Mouse (Mus musculus): ENCODE data around the gene Ggnbp2. TPM values are rescaled to one million over a fixed set of nuclear protein-coding genes. Genes with fewer than 3 reads are reported as not detected.

The Ggnbp2 gene
- polyA plus RNA-seq, 2 experiments, result 67.3 to 105 TPM

- WGBS, result 82% methylated on average over 11 of the region's 11 CpGs
- no peak for ATAC-seq (ENCODE audit: low FRiP score, low read depth)
- no peak for DNase-seq (ENCODE audit: low spot score)
- H3K4me3 ChIP-seq (replicated peaks; ENCODE audit: low read length), result no peak overlapping the region
- H3K4me2 ChIP-seq (replicated peaks; ENCODE audit: low read depth, low read length, severe bottlenecking), result no peak overlapping the region
- no peaks in the 10 kb centered on the region for H3K27me3 ChIP-seq (ENCODE audit: control insufficient read depth, insufficient read depth, low read length)
- H3K9ac ChIP-seq (ENCODE audit: low read depth, low read length, severe bottlenecking), result no peak overlapping the region
- H3K36me3 ChIP-seq (ENCODE audit: control insufficient read depth, insufficient read depth, low read length), result peaks cover 64% of the 10 kb centered on the region
- no peak overlapping the region for H3K27ac ChIP-seq (replicated peaks; ENCODE audit: low read depth, low read length)
- no peaks in the 10 kb centered on the region for H3K9me3 ChIP-seq (ENCODE audit: control insufficient read depth, low read length)
- H3K4me1 ChIP-seq (ENCODE audit: control insufficient read depth, insufficient read depth, low read length), result no peaks in the 10 kb centered on the region
- no peak for TF ChIP-seq POLR2A (IDR thresholded peaks at IDR 0.05; ENCODE audit: borderline replicate concordance, extremely low read depth, insufficient read depth, insufficient read length)
Observed at GRCm38 (mm10) chr11:84886767-84887511, 16.3 kb upstream of the Ggnbp2 start.

GRCm38 (mm10) chr11:84886236-84886635 is 15.6 kb upstream of the Ggnbp2 start:
- ATAC-seq (ENCODE audit: low FRiP score, low read depth) (no peak), DNase-seq (ENCODE audit: low spot score) (no peak)
- no peak overlapping the region for H3K4me2 ChIP-seq (replicated peaks; ENCODE audit: low read depth, low read length, severe bottlenecking)
- WGBS, result 86% methylated on average over 5 of the region's 5 CpGs
- no peak for TF ChIP-seq POLR2A (IDR thresholded peaks at IDR 0.05; ENCODE audit: borderline replicate concordance, extremely low read depth, insufficient read depth, insufficient read length)
- H3K27ac ChIP-seq (replicated peaks; ENCODE audit: low read depth, low read length), result no peak overlapping the region
- H3K27me3 ChIP-seq (ENCODE audit: control insufficient read depth, insufficient read depth, low read length), result no peaks in the 10 kb centered on the region
- peaks cover 57% of the 10 kb centered on the region for H3K36me3 ChIP-seq (ENCODE audit: control insufficient read depth, insufficient read depth, low read length)
- H3K4me1 ChIP-seq (ENCODE audit: control insufficient read depth, insufficient read depth, low read length), result peaks cover 3% of the 10 kb centered on the region; the same call in 1 of the 2 replicates
- H3K9me3 ChIP-seq (ENCODE audit: control insufficient read depth, low read length), result no peaks in the 10 kb centered on the region
- no peak overlapping the region for H3K9ac ChIP-seq (ENCODE audit: low read depth, low read length, severe bottlenecking)
- no peak overlapping the region for H3K4me3 ChIP-seq (replicated peaks; ENCODE audit: low read length)

GRCm38 (mm10) chr11:84885238-84885637 is 14.6 kb upstream of the Ggnbp2 start:
- ATAC-seq (ENCODE audit: low FRiP score, low read depth), result no peak
- WGBS, result 71% methylated on average over 4 of the region's 4 CpGs

GRCm38 (mm10) chr11:84882346-84882745 is 11.7 kb upstream of the Ggnbp2 start:
- Histone ChIP-seq H3K9ac (ENCODE audit: low read depth, low read length, severe bottlenecking) (no peak overlapping the region), H3K36me3 (ENCODE audit: control insufficient read depth, insufficient read depth, low read length) (peaks cover 29% of the 10 kb centered on the region), H3K4me3 (replicated peaks; ENCODE audit: low read length) (no peak overlapping the region), H3K9me3 (ENCODE audit: control insufficient read depth, low read length) (no peaks in the 10 kb centered on the region), H3K4me1 (ENCODE audit: control insufficient read depth, insufficient read depth, low read length) (peaks cover 8% of the 10 kb centered on the region; the same call in 1 of the 2 replicates), H3K4me2 (replicated peaks; ENCODE audit: low read depth, low read length, severe bottlenecking) (no peak overlapping the region), H3K27me3 (ENCODE audit: control insufficient read depth, insufficient read depth, low read length) (no peaks in the 10 kb centered on the region), H3K27ac (replicated peaks; ENCODE audit: low read depth, low read length) (no peak overlapping the region)
- no peak for ATAC-seq (ENCODE audit: low FRiP score, low read depth)
- no peak for DNase-seq (ENCODE audit: low spot score)
- TF ChIP-seq POLR2A (IDR thresholded peaks at IDR 0.05; ENCODE audit: borderline replicate concordance, extremely low read depth, insufficient read depth, insufficient read length), result no peak
- 96% methylated on average over 7 of the region's 7 CpGs for WGBS

More at GRCm38 (mm10) chr11:84885238-84885637, 14.6 kb upstream of the Ggnbp2 start:
- Histone ChIP-seq H3K4me2 (replicated peaks; ENCODE audit: low read depth, low read length, severe bottlenecking) (no peak overlapping the region), H3K27ac (replicated peaks; ENCODE audit: low read depth, low read length) (no peak overlapping the region), H3K4me1 (ENCODE audit: control insufficient read depth, insufficient read depth, low read length) (peaks cover 8% of the 10 kb centered on the region; the same call in 1 of the 2 replicates), H3K36me3 (ENCODE audit: control insufficient read depth, insufficient read depth, low read length) (peaks cover 54% of the 10 kb centered on the region), H3K4me3 (replicated peaks; ENCODE audit: low read length) (no peak overlapping the region), H3K9ac (ENCODE audit: low read depth, low read length, severe bottlenecking) (no peak overlapping the region), H3K27me3 (ENCODE audit: control insufficient read depth, insufficient read depth, low read length) (no peaks in the 10 kb centered on the region), H3K9me3 (ENCODE audit: control insufficient read depth, low read length) (no peaks in the 10 kb centered on the region)
- TF ChIP-seq POLR2A (IDR thresholded peaks at IDR 0.05; ENCODE audit: borderline replicate concordance, extremely low read depth, insufficient read depth, insufficient read length), result no peak
- DNase-seq (ENCODE audit: low spot score), result no peak

GRCm38 (mm10) chr11:84880971-84881370 is 10.4 kb upstream of the Ggnbp2 start:
- DNase-seq (ENCODE audit: low spot score), result no peak
- Histone ChIP-seq H3K27ac (replicated peaks; ENCODE audit: low read depth, low read length) (peak overlapping the region; percentile 88), H3K9me3 (ENCODE audit: control insufficient read depth, low read length) (no peaks in the 10 kb centered on the region), H3K4me1 (ENCODE audit: control insufficient read depth, insufficient read depth, low read length) (peaks cover 8% of the 10 kb centered on the region; the same call in 1 of the 2 replicates), H3K36me3 (ENCODE audit: control insufficient read depth, insufficient read depth, low read length) (peaks cover 15% of the 10 kb centered on the region), H3K9ac (ENCODE audit: low read depth, low read length, severe bottlenecking) (peak overlapping the region; percentile 87), H3K27me3 (ENCODE audit: control insufficient read depth, insufficient read depth, low read length) (no peaks in the 10 kb centered on the region), H3K4me3 (replicated peaks; ENCODE audit: low read length) (peak overlapping the region; percentile 70), H3K4me2 (replicated peaks; ENCODE audit: low read depth, low read length, severe bottlenecking) (peak overlapping the region; percentile 93)
- ATAC-seq (ENCODE audit: low FRiP score, low read depth), result peak; percentile 4; the same call in 1 of the 2 replicates
- TF ChIP-seq POLR2A (IDR thresholded peaks at IDR 0.05; ENCODE audit: borderline replicate concordance, extremely low read depth, insufficient read depth, insufficient read length), result no peak
- WGBS, result 41% methylated on average over 9 of the region's 9 CpGs
